Mouse (Mus musculus): ENCODE measurements around the gene Dusp22.

Gene Dusp22

GRCm38 (mm10) chr13:30716611-30717010, 56.8 kb downstream of the Dusp22 start:
- DNase-seq = no peak

GRCm38 (mm10) chr13:30722601-30723000, 62.8 kb downstream of the Dusp22 start:
- no peak for DNase-seq

- DNase-seq = no peak
Observed at GRCm38 (mm10) chr13:30723258-30723657, 63.5 kb downstream of the Dusp22 start.

GRCm38 (mm10) chr13:30723858-30724257, 64.1 kb downstream of the Dusp22 start:
- no peak for DNase-seq

GRCm38 (mm10) chr13:30724691-30725271, 65.0 kb downstream of the Dusp22 start:
- DNase-seq = no peak

- no peak for DNase-seq
Observed at GRCm38 (mm10) chr13:30726879-30727278, 67.1 kb downstream of the Dusp22 start.

- DNase-seq = no peak
Observed at GRCm38 (mm10) chr13:30728155-30728554, 68.4 kb downstream of the Dusp22 start.

- DNase-seq = no peak
Observed at GRCm38 (mm10) chr13:30729245-30729644, 69.4 kb downstream of the Dusp22 start.

- DNase-seq = no peak
Observed at GRCm38 (mm10) chr13:30730104-30730793, 70.5 kb downstream of the Dusp22 start.

GRCm38 (mm10) chr13:30732709-30733445, 73.1 kb downstream of the Dusp22 start:
- DNase-seq = no peak

- DNase-seq = no peak
Observed at GRCm38 (mm10) chr13:30736721-30737120, 76.9 kb downstream of the Dusp22 start.

GRCm38 (mm10) chr13:30737257-30737656, 77.5 kb downstream of the Dusp22 start:
- no peak for DNase-seq

- DNase-seq = no peak
Observed at GRCm38 (mm10) chr13:30738310-30738840, 78.6 kb downstream of the Dusp22 start.

- DNase-seq = no peak
Observed at GRCm38 (mm10) chr13:30741172-30741571, 81.4 kb downstream of the Dusp22 start.

GRCm38 (mm10) chr13:30742411-30742970, 82.7 kb downstream of the Dusp22 start:
- no peak for DNase-seq

- no peak for DNase-seq
Observed at GRCm38 (mm10) chr13:30745121-30745520, 85.3 kb downstream of the Dusp22 start.

- no peak for DNase-seq
Observed at GRCm38 (mm10) chr13:30747068-30747467, 87.3 kb downstream of the Dusp22 start.

- no peak for DNase-seq
Observed at GRCm38 (mm10) chr13:30747504-30747903, 87.7 kb downstream of the Dusp22 start.

- no peak for DNase-seq
Observed at GRCm38 (mm10) chr13:30748321-30748720, 88.5 kb downstream of the Dusp22 start.

GRCm38 (mm10) chr13:30749021-30749556, 89.3 kb downstream of the Dusp22 start, which contains the start of gene Irf4:
Gene Irf4 (plus strand): TSS chr13:30749226.
- peak; percentile 19 for DNase-seq

GRCm38 (mm10) chr13:30749557-30750141, 89.8 kb downstream of the Dusp22 start:
- DNase-seq = no peak

- no peak for DNase-seq
Observed at GRCm38 (mm10) chr13:30750461-30751303, 90.9 kb downstream of the Dusp22 start.

All from layer of hippocampus, adult 9-11 months (tissue).